Mouse (Mus musculus) megakaryocyte, adult 5-6 weeks (primary cell): ENCODE results near the gene Tmem95. TPM values are rescaled to one million over a fixed set of nuclear protein-coding genes. Genes with fewer than 3 reads are reported as not detected.
A peak's percentile ranks its signal among the peaks of the same experiment; 100 is the strongest.
"Not testable (repeated sequence)": the region's sequence is repeated elsewhere in the genome, so short reads cannot be mapped to it uniquely, and the experiment has no call there.

Experiments
- ATAC-seq: 2 replicates; pipeline ENCODE4 v1.8.0; 2016; ENCODE audit warnings: mild to moderate bottlenecking, inconsistent platforms; ENCODE audit not compliant: poor library complexity, severe bottlenecking
- total RNA-seq, 2 experiments: library from RNA; stranded (forward) in 1 of 2; stranded (reverse) in 1 of 2; fragments of 153-499, 151-499 nt in 1 of 2; fragments of 221-1000, 200-1000 nt in 1 of 2; gene quantifications; 2 replicates each; pipeline versions ENCODE4 v1.2.3 to v1.2.4; 2015 to 2017

Gene Tmem95
- total RNA-seq (2015) (not detected in 2 replicates), total RNA-seq (2017) (not detected in 2 replicates)

GRCm38 (mm10) chr11:69877878-69878277, at the start of gene Tmem95:
Tmem95 (minus strand) TSS chr11:69878018.
- no peak for ATAC-seq

DNA sequence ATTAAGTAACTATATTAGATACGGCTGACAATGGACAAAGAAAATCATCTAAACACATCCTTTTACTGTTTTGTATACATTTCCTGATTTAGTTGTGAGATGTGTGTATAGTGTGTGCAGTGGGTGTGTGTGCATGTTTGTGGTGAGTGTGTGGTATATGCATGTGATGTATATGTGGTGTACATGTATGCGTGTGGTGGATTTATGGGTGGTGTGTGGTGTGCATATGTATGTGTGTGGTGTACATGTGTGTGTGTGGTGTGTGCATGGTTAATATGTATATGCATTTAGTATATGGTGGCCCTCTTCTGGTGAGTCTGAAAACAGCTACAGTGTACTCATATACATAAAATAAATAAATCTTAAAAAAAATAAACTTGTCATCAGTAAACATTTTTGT, 49.7 kb upstream of the Tmem95 start:
- ATAC-seq, result no peak

DNA sequence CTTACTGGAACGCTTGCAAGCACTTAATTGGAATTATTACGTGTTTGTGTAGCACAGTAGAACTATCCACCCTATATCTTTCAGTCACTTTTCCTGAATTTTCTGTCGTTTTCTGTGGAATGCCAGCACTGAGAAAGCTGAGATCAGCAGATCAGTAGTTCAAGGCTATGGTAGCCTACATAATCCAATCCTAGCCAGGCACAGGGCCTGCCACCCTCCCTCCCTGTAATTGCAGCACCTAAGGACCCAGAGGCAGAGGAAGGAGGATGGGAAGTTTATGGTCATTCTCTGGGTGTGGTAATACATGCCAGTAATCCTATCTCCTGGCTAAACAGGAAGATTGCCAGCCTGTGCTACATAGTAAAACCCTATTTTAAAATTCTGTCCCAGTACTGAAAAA, 45.0 kb upstream of the Tmem95 start:
- no peak for ATAC-seq

GRCm38 (mm10) chr11:69922012-69922756, 44.4 kb upstream of the Tmem95 start:
- no peak for ATAC-seq

DNA sequence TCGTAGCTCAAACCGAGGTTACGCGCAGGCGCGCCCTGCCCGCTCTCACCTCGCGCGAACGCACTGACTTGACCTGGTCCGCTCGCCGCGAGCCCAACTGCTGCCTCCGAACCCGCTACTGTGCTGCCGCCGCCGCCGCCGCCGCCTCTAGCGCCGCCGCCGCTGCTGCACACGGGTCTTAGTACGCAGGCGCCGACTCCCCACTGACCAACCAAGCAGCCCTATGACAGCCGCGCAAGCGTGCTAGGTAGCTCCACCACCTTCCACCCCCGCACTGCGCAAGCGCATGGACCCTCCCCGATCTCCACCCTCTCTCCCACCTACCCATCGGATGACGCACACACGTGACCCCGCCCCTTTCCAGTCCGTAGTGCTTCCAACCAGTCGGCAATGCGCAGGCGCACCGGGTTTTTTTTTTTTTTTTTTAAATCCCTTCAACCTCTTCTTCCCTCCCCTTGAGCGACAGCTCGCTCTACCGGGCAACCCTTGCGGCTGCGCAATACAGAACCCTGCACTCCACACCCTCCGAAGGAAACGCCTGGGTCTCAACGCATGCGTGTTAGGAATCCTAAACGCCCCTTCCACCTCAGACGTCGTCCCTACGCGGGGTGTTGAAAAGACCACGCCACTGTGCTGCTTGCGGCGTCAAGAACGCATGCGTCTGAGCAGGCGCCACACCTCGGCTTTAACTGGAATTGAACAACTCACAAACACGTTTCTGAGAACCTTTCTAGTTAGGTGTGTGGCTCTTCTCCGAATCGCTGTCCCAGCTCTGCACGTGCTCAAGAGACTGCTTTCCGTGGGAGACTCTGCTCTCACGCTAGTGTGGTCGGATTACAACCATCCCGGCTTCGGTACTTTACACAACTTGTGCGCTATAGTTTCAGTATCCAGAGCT, 43.5 kb upstream of the Tmem95 start, which contains the start of gene Eif5a:
Eif5a (minus strand) TSS at position 845 of the 898 bp plus-strand sequence.
- ATAC-seq, result peak; percentile 80

- peak; percentile 1; the same call in 1 of the 2 replicates for ATAC-seq
Observed at GRCm38 (mm10) chr11:69920266-69921031, 42.6 kb upstream of the Tmem95 start.

DNA sequence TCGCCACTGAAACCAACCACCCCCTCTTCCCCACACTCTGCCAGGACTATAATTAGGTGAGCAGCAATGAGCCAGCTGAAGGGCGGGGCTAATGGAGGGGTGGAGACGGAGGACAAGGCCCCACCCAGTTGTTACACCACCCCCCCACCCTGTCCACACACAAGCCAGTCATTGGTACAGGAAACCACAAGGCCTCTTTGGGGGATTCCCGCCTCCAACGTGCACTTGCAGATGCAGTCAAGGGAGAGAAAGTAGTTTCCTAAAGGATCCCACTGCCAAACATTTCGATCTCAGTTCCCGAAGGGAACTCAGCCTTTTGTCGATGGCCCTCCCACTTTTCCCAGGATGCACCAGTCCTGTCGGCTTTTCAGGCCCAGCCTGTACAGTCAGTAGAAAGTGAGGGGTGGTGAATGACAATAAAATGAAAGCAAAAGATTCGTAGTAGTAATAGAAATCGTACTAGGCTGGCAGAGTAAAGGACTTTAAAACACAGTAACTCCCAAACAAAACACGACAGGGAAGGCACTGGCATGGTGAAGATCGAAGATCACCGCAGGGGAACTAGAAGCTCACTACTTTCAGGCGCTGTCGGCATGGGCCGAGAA, 41.9 kb upstream of the Tmem95 start:
- peak; percentile 53 for ATAC-seq

GRCm38 (mm10) chr11:69919053-69919452, 41.2 kb upstream of the Tmem95 start:
- ATAC-seq, result no peak

DNA sequence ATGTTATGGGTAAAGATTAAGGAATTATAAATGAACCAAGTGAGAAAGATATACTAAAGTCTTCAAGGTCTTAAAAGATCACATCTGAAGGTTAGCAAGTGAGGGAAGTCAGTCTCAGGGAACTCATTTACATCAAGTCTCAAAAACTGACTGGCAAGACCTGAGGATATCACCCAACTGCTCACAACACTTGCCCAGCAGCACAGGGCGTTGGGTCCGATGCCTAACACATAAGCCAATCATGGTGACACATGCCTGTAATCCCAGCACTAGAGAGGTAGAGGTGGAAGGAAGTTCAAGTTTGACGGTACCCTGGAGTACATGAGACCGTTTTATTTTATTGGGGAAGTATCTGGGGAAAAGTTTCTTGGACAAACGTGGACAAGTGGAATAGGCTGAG, 40.3 kb upstream of the Tmem95 start:
- ATAC-seq, result no peak

DNA sequence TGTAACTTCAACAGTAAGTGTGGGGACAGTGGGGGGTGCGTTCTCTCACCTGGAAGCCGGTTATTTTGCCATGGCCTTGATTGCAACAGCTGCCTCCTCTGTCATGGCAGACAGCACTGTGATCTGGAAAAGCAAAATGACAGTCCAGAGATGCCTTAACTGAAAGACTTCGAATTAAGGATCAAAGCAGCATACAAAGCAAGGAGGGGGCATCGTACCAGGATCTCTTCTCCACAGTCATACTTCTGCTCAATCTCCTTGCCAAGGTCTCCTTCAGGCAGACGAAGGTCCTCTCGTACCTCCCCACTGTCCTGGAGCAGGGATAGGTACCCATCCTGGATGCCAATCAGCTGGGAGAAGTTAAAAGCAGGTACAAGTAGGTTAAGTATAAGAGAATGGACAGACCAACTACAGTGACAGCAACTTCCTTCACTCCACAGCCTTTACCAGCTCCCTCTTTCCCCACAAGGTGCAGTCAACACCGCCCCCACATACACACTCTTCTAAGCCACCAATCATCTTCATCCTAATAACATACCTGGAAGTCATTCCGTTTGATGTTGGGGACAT, 39.6 kb upstream of the Tmem95 start:
- ATAC-seq, result no peak

DNA sequence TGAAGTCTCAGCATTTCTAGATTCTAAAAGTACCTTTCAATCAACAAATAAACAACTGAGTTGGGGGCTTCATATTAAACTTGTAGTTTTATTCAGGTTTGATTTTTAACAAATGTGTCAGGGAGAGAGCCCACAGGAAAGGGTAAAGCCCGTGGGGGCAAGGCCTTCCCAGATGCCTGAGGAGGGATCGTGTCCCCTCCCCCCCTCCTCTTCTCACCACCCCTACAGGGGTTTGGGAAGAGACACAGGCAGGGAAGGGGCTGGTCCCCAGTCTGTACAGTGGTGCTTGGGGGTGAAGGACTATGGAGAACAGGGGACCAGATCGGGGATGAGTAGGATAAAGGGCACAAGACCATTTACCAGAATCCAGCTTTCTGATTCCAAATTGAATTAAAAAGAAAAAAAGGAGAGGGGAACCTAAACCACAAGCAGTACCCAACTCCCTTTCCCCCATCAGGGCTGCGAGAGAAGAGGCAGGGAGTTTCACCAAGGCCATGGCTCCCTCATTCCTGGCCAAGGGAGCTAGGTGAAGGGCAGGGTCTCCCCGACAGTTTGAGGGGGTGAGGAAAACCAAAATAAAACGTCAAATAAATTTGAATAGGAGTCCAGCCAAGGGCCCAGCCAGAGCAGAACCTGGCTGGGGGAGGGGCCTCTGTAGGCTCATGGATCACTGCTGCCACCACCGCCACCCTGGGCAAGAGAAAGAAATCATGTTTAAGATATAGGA, 39.0 kb upstream of the Tmem95 start:
- ATAC-seq, result not testable (repeated sequence)

- no peak for ATAC-seq
Observed at GRCm38 (mm10) chr11:69915667-69916627, 38.1 kb upstream of the Tmem95 start.

DNA sequence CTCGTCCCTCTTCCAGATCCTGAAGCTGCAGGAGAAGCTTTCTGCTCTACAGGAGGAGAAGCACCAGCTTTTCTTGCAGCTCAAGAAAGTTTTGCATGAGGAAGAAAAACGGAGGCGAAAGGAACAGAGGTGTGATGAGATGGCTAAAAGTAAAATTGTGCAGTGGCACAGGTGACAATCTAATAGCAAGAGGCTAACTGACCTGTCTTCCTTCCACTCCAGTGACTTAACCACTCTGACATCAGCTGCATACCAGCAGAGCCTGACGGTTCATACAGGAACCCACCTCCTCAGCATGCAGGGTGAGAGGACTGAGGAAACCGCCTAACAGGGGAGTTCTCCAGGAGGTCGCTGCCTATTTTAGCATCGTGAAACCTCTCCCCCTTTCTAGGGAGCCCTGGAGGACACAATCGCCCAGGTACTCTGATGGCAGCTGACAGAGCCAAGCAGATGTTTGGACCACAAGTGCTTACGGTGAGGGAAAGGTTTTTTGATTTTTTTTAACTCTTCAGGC, 37.2 kb upstream of the Tmem95 start:
- ATAC-seq, result no peak

DNA sequence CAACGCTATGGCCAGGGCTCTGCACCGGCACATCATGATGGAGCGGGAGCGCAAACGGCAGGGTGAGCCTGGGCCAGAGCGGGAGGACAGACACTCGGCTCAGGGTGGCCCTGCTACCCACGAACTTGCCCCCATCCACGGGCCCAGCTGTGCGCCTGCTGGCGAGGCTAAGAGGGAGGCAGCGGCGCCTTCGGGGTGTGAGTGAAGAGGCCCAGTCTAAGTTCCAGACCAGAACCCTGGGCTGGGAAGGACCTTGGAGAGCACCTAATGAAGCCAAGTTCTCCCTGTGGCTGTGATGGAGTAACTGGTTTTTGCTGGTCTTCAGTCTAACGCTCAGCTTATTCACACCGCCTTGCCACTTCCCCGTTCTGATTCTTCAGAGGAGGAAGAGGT, 36.5 kb upstream of the Tmem95 start:
- peak; percentile 32 for ATAC-seq

- ATAC-seq, result peak; percentile 89
Observed at GRCm38 (mm10) chr11:69913554-69914371, 35.9 kb upstream of the Tmem95 start, which contains the start of gene Gps2. Gps2 (plus strand) TSS chr11:69913888.

DNA sequence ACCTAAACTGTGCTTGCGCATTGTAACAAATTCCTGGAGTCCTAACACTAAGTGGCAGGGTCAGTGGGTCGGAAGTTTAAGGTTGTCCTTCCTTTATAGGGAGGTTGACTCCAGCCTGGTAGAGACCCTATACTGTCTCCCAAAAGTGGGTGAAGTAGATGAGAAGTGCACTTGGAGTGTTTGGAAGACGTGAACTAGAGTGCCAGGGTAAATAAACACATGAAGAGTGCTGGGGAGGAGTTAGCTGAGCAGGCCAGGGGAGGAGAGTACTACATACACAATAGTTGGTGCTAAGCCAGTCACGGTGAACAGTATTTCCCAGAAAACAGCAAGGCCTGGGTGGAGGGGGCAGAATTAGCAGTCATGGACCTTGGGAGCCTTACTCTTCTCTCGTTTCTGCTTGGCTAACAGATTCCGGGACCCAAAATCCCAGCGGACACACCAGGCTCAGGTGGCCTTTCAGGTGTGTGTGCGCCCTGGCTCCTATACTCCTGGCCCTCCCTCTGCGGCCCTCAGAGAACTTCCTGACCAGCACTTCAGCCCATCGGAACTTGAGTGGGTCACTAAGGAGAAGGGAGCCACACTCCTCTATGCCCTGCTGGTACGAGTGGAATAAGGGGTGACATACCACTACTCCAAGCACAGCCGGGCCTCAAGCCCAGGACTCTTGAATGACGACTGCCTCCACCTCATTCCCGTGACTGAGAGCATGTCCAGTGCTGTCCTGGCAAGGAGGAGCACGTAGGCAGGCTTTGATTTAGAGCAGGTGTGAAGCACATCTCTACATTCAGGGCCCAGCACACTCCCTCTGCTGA, 35.1 kb upstream of the Tmem95 start:
- no peak for ATAC-seq
